Mouse (Mus musculus) stomach, embryonic 15.5 days (tissue): Measurements from ENCODE around the gene Fhit. TPM values are rescaled to one million over a fixed set of nuclear protein-coding genes. Genes with fewer than 3 reads are reported as not detected.

Experiments
- ATAC-seq: fragments of 200-750 bp; cut with Nextera tagmentation; 2 replicates; pipeline ENCODE4 v1.8.0; 2017; ENCODE audit warnings: low read depth, moderate number of reproducible peaks, moderate TSS enrichment; ENCODE audit not compliant: insufficient read depth, low FRiP score
- H3K27ac ChIP-seq: fragments of 300-500 bp; sonication (generic); 2 replicates; pipeline ENCODE4 v1.5.1; 2015; ENCODE audit warnings: mild to moderate bottlenecking, inconsistent platforms
- H3K27me3 ChIP-seq: fragments of 300-500 bp; sonication (generic); replicated peaks from 2 replicates; pipeline ENCODE4 v1.6.1; 2015; ENCODE audit warnings: inconsistent platforms
- H3K36me3 ChIP-seq: fragments of 300-500 bp; sonication (generic); 2 replicates; pipeline ENCODE4 v1.6.1; 2015; ENCODE audit warnings: inconsistent platforms
- H3K4me1 ChIP-seq: fragments of 300-500 bp; sonication (generic); 2 replicates; pipeline ENCODE4 v1.6.1; 2015; ENCODE audit warnings: inconsistent platforms
- H3K4me2 ChIP-seq: fragments of 300-500 bp; sonication (generic); 2 replicates; pipeline ENCODE4 v1.6.1; 2015; ENCODE audit warnings: mild to moderate bottlenecking, inconsistent platforms
- H3K4me3 ChIP-seq: fragments of 300-500 bp; sonication (generic); replicated peaks from 2 replicates; pipeline ENCODE4 v1.5.1; 2015; ENCODE audit warnings: inconsistent platforms
- H3K9ac ChIP-seq: fragments of 300-500 bp; sonication (generic); 2 replicates; pipeline ENCODE4 v1.6.1; 2015; ENCODE audit warnings: inconsistent platforms
- H3K9me3 ChIP-seq: fragments of 300-500 bp; sonication (generic); 2 replicates; pipeline ENCODE4 v1.6.1; 2016; ENCODE audit warnings: inconsistent platforms
- WGBS: fragments of 180-500 bp; shearing (Covaris S2); methylation state at CpG from one replicate; pipeline ENCODE4 v1.1.7; 2015; 5-methylcytosine and 5-hydroxymethylcytosine counted together
- polyA plus RNA-seq: library from polyadenylated mRNA; unstranded; fragments of >200 nt; fragmentation: Nextera tagmentation; extraction: Ambion mirVana; gene quantifications from 2 replicates; pipeline ENCODE4 v1.2.1, GENCODE M21; 2015

Gene Fhit
- polyA plus RNA-seq, 1 experiment from 2014 or later = 7.3 TPM

DNA sequence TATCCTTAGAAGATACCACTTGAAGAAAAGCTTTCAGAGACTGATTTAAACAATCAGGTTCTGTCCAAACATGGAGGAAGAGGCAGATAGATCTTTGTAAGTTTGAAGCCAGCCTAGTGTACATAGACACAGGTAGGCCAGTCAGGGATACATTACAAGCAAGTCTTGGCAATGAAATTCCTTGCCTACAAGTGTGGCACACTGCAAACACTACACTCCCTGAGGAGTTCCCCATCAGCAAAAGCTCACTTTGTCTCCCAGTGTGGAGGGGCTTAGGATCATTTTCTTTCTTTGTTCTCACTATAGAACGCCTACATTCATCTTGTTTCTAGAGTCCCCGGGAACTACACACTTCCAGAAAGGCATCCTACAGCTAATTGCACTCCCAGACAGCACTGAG, 1126.6 kb downstream of the Fhit start:
- H3K27ac ChIP-seq = no peak overlapping the region
- no peak overlapping the region for H3K9ac ChIP-seq
- no peak overlapping the region for H3K4me2 ChIP-seq
- no peak overlapping the region for H3K4me3 ChIP-seq
- WGBS = 55% methylated on average over 2 of the region's 2 CpGs
- H3K4me1 ChIP-seq = no peaks in the 10 kb centered on the region
- ATAC-seq = no peak
- H3K36me3 ChIP-seq = no peaks in the 10 kb centered on the region
- no peaks in the 10 kb centered on the region for H3K9me3 ChIP-seq
- no peaks in the 10 kb centered on the region for H3K27me3 ChIP-seq

DNA sequence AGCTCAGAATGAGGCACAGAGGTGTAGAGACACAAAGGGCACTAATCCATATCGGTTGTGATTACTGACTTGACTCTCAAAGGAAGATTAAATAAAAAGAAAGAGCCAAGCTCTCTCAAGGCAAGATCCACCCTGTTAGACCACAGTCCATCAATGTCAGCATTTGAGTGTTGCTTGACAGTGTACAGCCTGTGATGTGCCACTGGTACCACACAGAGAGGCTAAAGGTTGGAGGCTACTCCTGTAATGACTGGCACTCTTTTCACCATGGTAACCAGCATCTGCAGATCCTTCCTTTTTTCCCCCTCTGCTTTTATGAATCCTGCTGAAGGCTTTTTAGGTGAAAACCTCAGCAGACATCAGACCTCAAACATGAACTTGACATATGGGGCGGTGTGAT, 1138.5 kb downstream of the Fhit start:
- Histone ChIP-seq H3K9me3 (no peaks in the 10 kb centered on the region), H3K4me3 (no peak overlapping the region), H3K36me3 (no peaks in the 10 kb centered on the region), H3K9ac (no peak overlapping the region), H3K4me1 (no peaks in the 10 kb centered on the region), H3K27me3 (no peaks in the 10 kb centered on the region), H3K4me2 (no peak overlapping the region), H3K27ac (no peak overlapping the region)
- 91% methylated on average over 2 of the region's 2 CpGs for WGBS
- ATAC-seq = no peak

DNA sequence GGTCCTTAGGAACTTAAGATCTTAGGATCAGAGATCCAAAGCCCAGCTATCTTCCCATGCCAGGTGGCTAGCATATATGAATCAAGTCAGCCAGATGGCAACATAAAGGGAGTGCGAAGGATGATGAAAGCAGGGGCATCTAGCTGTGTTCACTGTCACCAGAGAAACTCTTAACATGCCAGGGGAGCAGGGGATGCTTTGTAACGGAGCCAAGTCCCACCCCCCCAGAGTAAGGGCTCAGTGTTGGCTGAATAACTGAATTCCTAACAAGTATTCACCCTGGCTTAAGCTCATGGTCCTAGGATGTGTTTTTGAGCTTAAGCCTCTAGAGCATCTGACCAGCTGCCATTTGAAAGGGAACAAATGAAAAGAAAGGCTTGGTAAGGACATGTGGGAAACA, 1139.5 kb downstream of the Fhit start:
- Histone ChIP-seq H3K27ac (no peak overlapping the region), H3K4me3 (no peak overlapping the region), H3K36me3 (no peaks in the 10 kb centered on the region), H3K9ac (no peak overlapping the region), H3K4me1 (no peaks in the 10 kb centered on the region), H3K27me3 (no peaks in the 10 kb centered on the region), H3K4me2 (no peak overlapping the region), H3K9me3 (no peaks in the 10 kb centered on the region)
- ATAC-seq = no peak
- WGBS = 75% methylated on average over 2 of the region's 2 CpGs

DNA sequence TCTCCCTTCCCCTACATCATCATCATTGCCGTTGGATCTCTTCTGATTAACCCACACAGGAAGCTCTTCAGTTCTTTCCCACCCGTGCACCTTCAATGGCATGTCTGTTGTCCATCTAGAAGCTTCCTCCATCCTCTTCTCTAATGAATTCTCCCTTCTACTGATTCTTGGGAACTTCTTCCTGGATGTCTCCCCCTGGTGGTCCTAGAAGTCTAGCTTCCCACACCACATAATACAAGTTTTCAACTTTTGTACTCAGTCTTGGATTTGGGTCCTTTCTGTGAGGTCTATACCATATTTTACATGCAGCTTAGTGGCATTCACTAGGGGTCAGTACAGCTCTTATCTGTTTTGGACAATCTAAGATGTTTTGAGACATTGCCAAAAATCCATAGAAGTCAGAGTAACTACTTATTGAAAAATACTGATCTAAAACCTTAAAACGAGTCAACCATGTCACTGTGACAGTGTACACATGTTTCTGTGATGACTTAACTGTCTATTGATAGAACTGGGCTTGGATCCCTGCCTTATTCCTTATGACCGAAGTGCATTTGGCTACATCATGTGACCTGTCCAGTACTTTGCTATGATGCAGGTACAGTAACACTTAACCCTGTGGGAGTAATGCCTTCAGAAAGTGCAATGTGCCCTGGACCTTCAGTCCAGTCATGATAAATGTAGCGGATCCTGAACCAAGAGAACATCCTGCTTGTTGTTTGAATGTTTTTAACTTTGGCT, 1141.3 kb downstream of the Fhit start:
- no peak overlapping the region for H3K4me2 ChIP-seq
- H3K9ac ChIP-seq = no peak overlapping the region
- no peaks in the 10 kb centered on the region for H3K9me3 ChIP-seq
- H3K36me3 ChIP-seq = no peaks in the 10 kb centered on the region
- H3K4me3 ChIP-seq = no peak overlapping the region
- H3K27ac ChIP-seq = no peak overlapping the region
- H3K4me1 ChIP-seq = no peaks in the 10 kb centered on the region
- WGBS = 73% methylated on average over 5 of the region's 5 CpGs
- no peaks in the 10 kb centered on the region for H3K27me3 ChIP-seq
- no peak for ATAC-seq

DNA sequence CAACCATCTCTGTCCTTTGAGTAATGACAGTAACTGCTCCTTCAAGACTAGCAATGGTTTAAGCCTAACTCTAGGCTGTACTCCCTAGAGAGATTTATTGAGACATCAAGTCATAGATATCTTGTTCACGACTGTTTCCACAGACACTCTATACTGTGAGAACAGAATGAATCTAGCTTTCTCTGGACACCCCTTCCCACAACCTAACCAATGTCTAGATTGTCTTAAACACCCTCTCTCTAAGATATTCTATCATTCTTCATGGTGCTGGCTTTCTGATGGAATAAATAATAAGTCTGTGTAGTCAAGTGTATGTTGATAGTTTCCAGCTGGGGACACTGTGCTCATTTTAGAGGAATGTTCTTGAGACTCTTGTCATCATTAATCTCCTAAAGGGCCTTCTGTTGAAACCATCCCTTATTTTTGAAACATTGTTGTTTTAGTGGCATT, 1148.0 kb downstream of the Fhit start:
- Histone ChIP-seq H3K4me1 (no peaks in the 10 kb centered on the region), H3K36me3 (no peaks in the 10 kb centered on the region), H3K9ac (no peak overlapping the region), H3K9me3 (no peaks in the 10 kb centered on the region), H3K4me3 (no peak overlapping the region), H3K27ac (no peak overlapping the region), H3K27me3 (no peaks in the 10 kb centered on the region), H3K4me2 (no peak overlapping the region)
- WGBS = 32% methylated on average over 1 of the region's 1 CpGs
- ATAC-seq = no peak

DNA sequence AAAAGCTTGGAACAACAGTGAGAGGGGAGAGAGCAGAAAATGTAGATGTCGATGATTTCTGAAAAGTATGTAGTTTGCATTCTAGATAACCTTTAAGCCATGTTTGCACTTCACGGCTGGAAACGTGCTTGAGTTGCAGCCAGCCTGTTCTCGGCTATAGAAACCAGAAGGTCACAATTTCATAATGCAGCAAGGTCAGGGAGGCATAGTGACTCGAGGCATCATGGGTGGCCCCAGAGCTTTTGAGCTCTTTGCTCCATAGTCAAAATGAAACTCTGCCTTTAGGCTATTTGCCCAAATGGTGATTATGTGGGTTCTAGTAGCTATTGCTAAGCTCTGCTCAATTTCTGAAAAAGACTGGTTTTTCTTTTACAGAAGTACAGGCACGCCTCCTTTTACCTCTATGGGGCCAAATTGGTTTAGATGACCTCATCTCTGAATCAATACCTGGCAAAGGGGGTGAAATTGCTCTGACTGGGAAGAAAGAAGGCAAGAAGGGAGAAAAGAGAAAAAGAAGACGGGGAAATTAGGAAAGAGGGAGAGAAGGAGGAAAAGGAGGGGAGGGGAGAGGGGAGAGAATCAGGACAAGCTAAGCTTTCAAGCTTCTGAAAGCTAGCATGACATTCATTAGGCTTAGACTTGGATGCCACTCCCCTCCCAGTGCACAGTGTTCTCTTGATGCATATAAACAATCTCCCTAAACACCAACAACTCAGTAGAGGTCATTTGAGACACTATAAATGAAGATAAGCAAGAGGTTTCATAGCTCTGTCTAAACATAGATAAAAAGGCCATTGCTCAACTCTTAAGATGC, 1148.6 kb downstream of the Fhit start:
- no peak overlapping the region for H3K4me2 ChIP-seq
- 44% methylated on average over 7 of the region's 7 CpGs for WGBS
- H3K36me3 ChIP-seq = no peaks in the 10 kb centered on the region
- no peak overlapping the region for H3K4me3 ChIP-seq
- ATAC-seq = 0 out of 2 replicates have a peak, but pooled peaks have one; percentile 50
- no peaks in the 10 kb centered on the region for H3K27me3 ChIP-seq
- no peak overlapping the region for H3K27ac ChIP-seq
- H3K9ac ChIP-seq = no peak overlapping the region
- no peaks in the 10 kb centered on the region for H3K9me3 ChIP-seq
- H3K4me1 ChIP-seq = no peaks in the 10 kb centered on the region

DNA sequence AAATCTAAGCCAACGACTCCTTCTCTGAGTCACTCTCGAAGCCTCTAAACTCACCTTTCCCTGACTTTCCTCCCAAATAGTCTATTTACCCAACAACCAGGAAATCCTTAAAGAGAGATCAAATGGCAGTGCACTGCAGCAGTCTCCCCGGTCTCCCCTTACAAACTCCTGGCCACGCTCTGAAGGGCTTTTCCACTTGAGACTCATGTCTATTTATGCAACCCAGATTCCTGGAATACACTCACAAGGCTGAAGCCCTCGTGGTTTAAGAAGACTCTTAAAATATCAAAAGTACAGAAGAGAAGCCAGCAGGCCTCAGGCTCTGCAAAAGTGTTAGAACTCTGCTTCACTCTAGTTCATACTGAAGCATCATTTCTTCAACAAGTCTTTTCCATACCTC, 1155.6 kb downstream of the Fhit start:
- no peaks in the 10 kb centered on the region for H3K9me3 ChIP-seq
- no peak overlapping the region for H3K4me2 ChIP-seq
- no peaks in the 10 kb centered on the region for H3K4me1 ChIP-seq
- H3K36me3 ChIP-seq = no peaks in the 10 kb centered on the region
- H3K27me3 ChIP-seq = no peaks in the 10 kb centered on the region
- no peak overlapping the region for H3K4me3 ChIP-seq
- WGBS = 56% methylated on average over 5 of the region's 5 CpGs
- ATAC-seq = no peak
- H3K9ac ChIP-seq = no peak overlapping the region
- no peak overlapping the region for H3K27ac ChIP-seq

DNA sequence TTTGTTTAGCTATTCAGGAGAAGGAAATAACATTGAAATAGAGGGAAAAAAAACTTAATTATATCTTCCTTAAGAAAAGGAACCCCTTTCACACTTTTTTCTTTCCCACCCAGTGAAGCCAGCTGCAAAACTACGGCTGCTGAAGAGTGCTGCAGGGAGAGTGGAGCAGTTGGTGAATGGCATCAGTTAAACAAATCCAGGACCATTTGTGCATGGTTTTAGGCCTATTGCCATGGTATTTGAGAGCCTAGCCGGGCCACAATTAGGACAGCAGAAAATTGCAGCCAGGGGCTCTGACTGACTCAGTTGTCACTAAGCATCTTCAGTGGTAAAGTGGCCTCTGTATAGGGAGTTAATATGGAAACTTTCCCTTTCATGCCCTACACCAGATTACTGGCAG, 1158.0 kb downstream of the Fhit start:
- no peak for ATAC-seq
- 57% methylated on average over 2 of the region's 2 CpGs for WGBS
- H3K4me1 ChIP-seq = no peaks in the 10 kb centered on the region
- no peak overlapping the region for H3K27ac ChIP-seq
- H3K4me3 ChIP-seq = no peak overlapping the region
- no peak overlapping the region for H3K9ac ChIP-seq
- H3K9me3 ChIP-seq = no peaks in the 10 kb centered on the region
- H3K4me2 ChIP-seq = no peak overlapping the region
- no peaks in the 10 kb centered on the region for H3K36me3 ChIP-seq
- H3K27me3 ChIP-seq = no peaks in the 10 kb centered on the region

DNA sequence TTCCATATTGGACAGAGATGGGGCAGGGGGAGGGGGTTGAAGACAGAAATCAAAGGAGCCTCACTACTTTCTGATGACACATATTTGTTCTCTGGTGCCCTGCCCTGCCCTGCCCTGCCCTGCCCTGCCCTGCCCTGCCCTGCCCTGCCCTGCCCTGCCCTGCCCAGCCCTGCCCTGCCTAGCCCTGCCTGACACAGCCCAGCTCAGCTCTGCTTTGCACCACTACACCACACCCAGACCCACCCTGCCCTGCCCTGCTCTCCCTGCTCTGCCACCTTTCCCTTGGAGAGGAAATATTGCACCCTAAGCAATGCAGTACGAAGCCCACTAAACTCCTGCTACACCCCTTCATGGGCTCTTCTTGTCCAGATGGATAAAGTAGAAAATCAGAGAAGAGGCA, 1171.2 kb downstream of the Fhit start:
- Histone ChIP-seq H3K4me3 (no peak overlapping the region), H3K36me3 (no peaks in the 10 kb centered on the region), H3K4me2 (no peak overlapping the region), H3K27ac (no peak overlapping the region), H3K4me1 (no peaks in the 10 kb centered on the region), H3K27me3 (no peaks in the 10 kb centered on the region), H3K9ac (no peak overlapping the region), H3K9me3 (no peaks in the 10 kb centered on the region)
- 70% methylated on average over 1 of the region's 1 CpGs for WGBS
- no peak for ATAC-seq

DNA sequence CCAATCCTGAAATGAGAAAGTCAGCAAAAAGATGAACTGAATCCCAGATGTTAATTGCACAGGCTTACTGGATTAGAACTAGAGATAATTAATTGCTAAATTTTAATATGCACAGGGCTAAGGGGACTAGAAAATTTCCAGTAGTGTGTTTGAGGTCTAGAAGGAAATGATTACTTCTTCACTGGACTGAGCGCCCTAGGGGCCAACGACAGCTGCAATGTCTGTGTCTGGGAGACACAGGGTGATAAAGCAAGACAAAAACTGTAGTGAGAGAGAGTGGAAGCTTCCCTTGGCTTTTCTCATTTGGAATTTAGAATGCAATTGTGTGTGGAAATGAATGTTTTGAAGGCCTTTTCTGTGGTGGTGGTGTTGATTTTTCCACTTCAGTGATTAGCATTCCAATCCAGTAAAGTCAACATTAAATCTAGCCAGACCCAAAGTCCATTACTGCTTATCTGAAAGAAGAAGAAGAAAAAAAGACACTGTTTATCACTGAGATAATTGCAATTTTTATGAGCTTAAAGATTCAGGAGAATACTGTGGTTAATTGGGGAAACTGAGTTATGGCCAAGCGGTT, 1184.8 kb downstream of the Fhit start:
- ATAC-seq = no peak
- Histone ChIP-seq H3K4me1 (no peaks in the 10 kb centered on the region), H3K9ac (no peak overlapping the region), H3K27ac (no peak overlapping the region), H3K4me3 (no peak overlapping the region), H3K27me3 (no peaks in the 10 kb centered on the region), H3K9me3 (no peaks in the 10 kb centered on the region), H3K4me2 (no peak overlapping the region), H3K36me3 (no peaks in the 10 kb centered on the region)
- WGBS = 68% methylated on average over 3 of the region's 3 CpGs

DNA sequence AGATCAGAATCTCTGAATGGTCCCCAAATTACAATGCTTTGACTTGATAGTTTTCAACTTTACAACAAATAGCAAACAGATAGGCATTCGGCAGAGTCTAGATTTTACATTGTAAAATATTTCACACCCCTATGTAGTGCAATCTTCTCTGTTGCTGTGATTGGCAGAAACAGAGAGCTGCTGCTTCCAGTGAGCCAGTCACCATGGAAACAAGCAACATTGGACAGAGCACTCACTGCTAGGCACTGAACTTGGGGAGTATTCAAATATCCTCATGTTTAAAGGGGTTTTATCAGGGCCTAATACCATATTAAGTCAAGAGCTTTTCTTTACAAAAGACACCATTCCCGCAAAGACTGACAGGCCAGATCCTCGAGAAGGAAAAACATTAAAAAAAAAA, 1187.4 kb downstream of the Fhit start:
- Histone ChIP-seq H3K36me3 (no peaks in the 10 kb centered on the region), H3K4me1 (no peaks in the 10 kb centered on the region), H3K4me2 (no peak overlapping the region), H3K9ac (no peak overlapping the region), H3K4me3 (no peak overlapping the region), H3K27me3 (no peaks in the 10 kb centered on the region), H3K27ac (no peak overlapping the region), H3K9me3 (no peaks in the 10 kb centered on the region)
- ATAC-seq = no peak
- 76% methylated on average over 3 of the region's 3 CpGs for WGBS

DNA sequence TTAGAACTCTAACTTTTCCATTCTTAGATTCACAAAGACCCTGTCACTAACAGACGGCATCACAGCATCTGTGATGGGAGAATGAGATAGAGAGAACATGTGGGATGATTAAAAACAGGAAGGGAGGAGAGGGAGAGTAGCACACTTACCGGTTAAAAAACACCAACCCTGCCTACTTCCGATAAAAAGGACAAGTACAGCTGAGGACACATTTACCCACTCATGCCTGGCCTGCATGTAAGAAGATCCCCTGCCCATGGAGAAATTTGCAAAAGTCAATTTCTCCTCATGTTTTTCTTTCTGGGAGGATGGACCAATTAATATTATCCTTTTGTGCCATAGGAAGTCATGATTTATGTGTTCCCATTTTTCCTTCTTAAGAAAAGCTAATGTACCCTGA, 1198.0 kb downstream of the Fhit start:
- H3K4me2 ChIP-seq = no peak overlapping the region
- no peak overlapping the region for H3K27ac ChIP-seq
- no peaks in the 10 kb centered on the region for H3K36me3 ChIP-seq
- H3K9ac ChIP-seq = no peak overlapping the region
- no peak overlapping the region for H3K4me3 ChIP-seq
- no peaks in the 10 kb centered on the region for H3K9me3 ChIP-seq
- WGBS = 65% methylated on average over 3 of the region's 3 CpGs
- no peak for ATAC-seq
- H3K27me3 ChIP-seq = no peaks in the 10 kb centered on the region
- H3K4me1 ChIP-seq = no peaks in the 10 kb centered on the region
